Mouse (Mus musculus): ENCODE measurements around the gene Ppp1r9a.

DNA sequence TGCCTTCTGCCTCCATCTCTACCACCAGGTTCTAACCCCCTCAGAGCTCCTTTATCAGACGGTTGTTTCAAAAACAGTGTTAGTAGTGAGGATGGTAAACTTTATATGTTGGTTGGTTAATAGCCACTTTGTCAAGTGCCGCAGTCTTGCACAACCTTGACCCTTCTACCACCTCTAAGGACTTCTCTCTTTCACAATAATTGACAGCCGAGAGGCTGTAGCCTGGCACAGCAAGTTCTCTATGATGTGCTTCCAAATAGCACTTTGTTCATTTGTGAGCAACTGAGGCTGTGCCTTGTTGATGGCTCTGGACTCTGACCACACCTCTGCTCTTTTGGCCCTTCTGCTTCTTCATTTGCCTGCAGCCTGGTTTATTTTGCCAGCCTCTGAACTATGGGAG, 297.2 kb downstream of the Ppp1r9a start:
- no peak for TF ChIP-seq CTCF (IDR thresholded peaks at IDR 0.05; ENCODE audit: control insufficient read depth, insufficient read depth, low read length)
- TF ChIP-seq POLR2A (IDR thresholded peaks at IDR 0.05; ENCODE audit: borderline replicate concordance, control insufficient read depth, low read depth, low read length): no peak
